Mouse (Mus musculus) megakaryocyte, adult 5-6 weeks (primary cell): ENCODE measurements around the gene Gm20518. TPM values are rescaled to one million over a fixed set of nuclear protein-coding genes. Genes with fewer than 3 reads are reported as not detected.
A peak's percentile ranks its signal among the peaks of the same experiment; 100 is the strongest.

Experiments
- ATAC-seq: 2 replicates; pipeline ENCODE4 v1.8.0; 2016; ENCODE audit warnings: mild to moderate bottlenecking, inconsistent platforms; ENCODE audit not compliant: poor library complexity, severe bottlenecking
- total RNA-seq, 2 experiments: library from RNA; stranded (forward) in 1 of 2; stranded (reverse) in 1 of 2; fragments of 153-499, 151-499 nt in 1 of 2; fragments of 221-1000, 200-1000 nt in 1 of 2; gene quantifications; 2 replicates each; pipeline versions ENCODE4 v1.2.3 to v1.2.4; 2015 to 2017

Gm20518 gene
- total RNA-seq, 2 experiments from 2014 or later, result 0.37 to 0.96 TPM

DNA sequence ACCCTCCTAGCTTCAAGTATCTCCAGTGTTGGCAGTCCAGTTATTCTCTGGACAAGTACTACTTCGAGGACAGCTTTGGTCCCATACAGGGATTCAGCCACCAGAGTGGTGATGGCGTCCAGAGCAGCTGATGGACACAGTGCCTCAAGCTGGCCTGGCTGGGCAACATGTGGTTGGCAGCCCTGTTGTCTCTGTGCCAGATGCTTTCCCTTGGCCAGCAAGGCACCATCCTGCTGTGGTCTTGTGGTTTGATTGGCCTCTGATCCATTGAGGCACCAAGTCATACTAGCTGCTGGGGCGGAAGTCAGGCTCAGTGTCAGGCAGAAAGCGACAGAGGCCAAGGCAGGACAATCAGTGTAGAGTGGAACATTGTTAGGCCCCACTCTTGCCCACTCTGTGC, 82.3 kb downstream of the Gm20518 start:
- ATAC-seq, result no peak

DNA sequence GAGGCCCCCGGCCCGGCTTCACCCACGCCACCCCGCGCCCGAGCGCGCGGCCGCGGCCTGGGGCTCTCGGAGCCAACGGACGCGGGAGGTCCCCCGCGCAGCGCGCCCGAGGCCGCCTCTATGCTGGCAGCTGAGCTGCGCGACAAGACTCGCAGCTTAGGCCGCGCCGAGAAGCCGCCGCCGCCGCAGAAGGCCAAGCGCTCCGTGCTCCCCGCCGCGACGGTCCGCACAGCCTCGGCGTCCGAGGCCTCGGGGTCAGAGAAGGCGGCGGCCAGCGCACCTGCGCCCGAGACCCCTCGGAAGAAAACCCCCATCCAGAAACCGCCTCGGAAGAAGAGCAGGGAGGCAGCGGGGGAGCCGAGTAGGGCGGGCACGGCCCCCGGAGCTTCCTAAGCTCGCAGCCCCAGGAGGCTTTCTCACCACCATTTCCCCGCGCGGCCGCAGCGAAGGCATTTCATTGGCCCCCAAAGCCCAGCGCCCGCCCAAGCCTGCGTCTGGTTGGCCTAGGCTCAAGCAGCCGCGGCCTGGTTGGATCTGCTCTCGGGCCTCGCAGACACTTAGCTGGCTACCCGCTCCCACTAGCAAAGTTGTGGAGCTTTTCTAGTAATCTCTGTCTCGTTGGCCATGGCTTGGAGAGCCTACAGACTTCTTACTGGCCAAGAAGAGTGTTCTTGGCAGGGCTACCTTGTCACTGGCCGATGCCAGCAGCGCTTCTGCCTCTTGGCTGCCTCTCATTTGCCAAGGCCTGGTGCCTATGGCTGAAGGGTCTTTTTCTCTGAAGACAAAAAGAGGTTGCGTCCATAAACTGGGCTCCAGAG, 84.1 kb downstream of the Gm20518 start:
- peak; percentile 86 for ATAC-seq

DNA sequence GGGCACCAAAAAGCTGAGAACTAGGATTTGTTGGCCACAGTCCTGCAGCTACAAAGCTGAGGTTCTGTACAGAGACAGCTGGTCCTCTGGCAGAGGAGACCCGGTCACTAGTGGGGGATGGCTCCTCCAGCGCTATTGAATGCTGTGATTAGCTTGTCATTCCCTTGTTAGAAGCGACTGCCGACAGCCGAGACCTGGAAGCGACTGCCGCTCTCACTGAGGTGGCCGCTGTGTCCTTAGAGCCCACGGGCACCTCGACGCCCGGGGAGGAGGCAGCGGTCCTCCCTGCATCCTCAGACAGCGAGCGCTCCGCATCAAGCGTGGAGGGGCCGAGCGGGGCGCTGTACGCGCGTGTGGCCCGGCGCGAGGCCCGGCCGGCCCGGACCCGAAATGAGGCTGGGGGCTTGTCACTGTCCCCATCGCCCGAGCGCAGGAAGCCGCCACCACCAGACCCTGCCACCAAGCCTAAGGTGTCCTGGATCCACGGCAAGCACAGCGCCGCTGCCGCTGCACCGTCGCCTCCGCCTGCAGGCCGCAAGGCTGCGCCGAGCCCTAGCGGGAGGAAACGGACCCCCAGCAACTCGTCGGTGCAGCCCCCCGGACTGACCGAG, 84.8 kb downstream of the Gm20518 start:
- no peak for ATAC-seq

DNA sequence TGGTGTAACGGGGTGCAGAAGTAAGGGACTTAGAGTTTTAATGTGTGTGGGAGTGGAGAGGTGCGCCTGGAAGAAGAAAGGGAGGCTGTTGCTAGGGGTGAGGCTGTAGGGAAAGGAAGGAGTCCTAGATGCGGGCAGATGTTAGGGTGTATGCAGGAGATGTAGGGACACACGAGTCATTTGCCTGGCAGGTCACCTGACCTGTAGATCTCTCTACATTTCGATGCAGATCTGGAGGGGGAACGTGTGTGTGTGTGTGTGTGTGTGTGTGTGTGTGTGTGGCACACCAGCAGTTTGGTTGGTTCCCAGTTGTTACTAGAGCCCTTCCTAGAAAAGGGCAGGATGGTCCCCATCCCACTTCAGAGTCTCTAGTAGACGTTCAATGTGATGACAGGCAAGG, 86.5 kb downstream of the Gm20518 start:
- no peak for ATAC-seq

DNA sequence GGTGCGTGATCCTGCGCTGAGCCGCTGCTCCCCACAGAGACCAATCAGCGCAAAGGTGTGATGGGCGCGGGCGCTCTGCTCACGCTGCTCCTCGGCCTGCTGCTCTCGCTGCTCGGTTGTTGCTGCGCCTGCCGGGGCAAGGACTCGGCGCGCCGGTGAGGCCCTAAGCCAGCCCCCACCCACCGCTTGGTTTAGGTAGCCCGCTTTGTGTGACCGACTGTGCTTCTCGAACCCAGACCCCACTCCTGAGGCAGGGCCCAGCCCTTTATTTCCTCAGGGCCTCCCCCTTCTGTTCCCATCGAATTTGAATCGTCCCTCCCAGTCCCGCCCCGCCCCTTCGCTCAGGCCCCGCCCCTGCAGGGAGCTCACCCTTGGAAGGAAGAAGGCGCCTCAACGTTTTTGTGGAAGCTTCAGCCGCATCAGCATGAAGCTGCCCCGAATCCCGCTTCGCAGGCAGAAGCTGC, 87.0 kb downstream of the Gm20518 start:
- no peak for ATAC-seq

DNA sequence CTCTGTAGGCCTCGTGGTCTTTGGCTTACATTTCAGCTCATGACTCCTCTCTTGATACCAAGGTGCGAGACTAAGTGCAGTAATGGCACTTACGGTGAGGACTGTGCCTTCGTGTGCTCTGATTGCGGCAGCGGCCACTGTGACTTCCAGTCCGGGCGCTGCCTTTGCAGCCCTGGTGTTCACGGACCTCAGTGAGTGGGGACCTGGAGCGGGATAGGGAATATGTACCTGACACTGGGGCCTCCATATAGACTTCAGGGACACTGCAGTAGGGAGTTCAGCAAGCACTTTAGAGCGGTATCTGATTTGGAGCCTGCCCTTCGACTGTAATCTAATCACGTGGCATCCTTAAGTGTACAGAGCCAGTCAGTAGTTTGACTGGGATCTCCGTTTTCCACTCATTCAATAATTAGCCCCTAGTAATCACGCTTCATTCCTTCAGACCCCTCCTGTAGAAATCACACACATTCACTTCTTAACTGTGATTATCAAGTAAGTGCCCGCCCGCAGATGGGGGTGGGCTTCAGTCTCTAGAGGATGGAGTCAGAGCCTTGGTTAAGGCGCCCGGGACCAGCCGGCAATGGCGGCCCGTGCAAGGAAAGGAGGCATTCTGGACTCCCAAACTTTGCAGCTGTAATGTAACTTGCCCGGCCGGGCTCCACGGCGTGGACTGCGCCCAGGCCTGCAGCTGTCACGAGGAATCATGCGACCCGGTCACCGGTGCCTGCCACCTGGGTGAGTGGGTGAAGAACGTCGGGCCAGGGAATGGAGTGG, 87.6 kb downstream of the Gm20518 start:
- ATAC-seq, result no peak

DNA sequence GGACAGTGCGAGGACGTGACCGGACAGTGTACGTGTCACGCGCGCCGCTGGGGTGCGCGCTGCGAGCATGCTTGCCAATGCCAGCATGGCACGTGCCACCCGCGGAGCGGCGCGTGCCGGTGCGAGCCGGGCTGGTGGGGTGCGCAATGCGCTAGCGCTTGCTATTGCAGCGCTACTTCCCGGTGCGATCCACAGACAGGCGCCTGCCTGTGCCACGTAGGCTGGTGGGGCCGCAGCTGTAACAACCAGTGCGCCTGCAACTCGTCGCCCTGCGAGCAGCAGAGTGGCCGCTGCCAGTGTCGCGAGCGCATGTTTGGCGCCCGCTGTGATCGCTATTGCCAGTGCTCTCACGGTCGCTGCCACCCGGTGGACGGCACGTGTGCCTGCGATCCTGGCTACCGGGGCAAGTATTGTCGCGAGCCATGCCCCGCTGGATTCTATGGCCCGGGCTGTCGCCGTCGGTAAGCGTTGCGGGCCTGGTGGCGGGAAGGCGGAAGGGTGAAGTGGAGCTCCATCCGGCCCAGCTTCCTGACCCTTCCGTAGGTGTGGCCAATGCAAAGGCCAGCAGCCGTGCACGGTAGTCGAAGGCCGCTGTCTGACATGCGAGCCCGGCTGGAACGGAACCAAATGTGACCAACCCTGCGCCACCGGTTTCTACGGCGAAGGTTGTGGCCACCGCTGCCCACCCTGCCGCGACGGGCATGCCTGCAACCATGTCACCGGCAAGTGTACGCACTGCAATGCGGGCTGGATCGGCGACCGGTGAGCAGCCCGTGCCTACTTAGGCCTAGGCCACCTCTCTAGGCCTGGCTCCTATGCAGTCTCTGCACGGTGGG, 88.4 kb downstream of the Gm20518 start:
- ATAC-seq, result peak; percentile 43; the same call in 1 of the 2 replicates

DNA sequence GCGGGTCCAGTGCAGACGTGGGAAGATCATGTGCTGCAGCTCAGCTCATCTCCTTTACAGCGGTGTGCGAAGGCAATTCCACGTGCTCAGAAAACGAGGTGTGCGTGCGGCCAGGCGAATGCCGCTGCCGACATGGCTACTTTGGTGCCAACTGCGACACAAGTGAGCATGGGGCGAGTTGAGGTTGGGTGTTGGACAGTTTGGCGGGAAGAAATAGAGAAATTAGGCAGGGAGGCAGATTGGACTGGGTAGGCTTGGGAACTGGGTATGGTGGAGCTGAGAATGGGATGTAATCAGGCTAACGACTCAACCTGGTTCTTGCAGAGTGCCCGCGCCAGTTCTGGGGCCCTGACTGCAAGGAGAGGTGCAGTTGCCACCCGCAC, 89.0 kb downstream of the Gm20518 start:
- ATAC-seq, result no peak

DNA sequence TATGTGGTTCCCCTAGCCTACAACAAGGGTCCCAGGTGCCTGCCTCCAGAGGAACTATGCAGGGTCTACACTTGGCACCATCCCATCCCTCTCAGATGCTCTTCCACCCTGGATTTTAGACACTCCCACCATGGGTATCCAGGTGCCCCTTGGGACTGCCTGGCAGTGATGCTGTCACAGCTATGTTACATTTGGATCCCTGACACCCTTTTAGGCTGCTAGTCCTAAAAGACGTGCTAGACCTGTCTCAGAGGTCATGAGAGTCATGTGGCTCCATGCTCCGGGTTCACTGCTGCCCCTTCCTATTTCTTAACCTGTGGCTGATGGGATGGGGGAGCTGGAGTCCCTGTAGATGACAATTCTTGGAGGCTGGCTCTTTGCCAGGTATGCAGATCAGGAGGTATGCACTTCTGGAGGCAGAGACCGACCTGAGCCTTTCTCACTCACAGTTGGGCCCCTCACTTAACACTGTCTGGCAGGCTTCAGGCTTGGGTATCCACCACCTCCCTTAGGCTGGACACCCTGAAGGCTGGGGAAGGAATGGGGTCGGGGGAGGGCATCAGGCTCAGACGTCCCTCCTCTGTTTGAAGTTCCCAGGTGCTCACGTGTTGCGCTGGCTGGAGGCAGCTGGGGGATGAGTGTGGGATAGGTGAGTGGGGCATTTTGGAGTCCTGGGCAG, 89.6 kb downstream of the Gm20518 start:
- no peak for ATAC-seq

DNA sequence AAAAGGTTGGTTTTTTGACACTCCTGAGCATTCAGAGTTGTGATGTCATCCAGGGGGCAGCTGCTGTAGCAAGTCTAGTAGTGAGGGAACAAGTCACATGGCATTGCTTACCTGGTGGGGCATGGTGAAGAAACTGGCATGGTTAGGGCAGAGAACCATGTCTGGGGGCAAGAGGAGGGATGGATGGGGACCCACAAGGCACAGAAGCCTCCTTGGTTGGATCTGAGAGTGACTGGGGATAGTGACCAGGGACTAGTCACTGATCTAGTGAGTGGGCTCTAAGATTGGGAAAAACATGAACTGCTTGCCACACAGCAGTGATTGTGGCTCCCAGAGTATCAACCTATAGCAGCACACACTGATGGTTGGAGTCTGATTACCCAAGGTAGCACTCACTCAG, 91.9 kb downstream of the Gm20518 start:
- ATAC-seq, result no peak

DNA sequence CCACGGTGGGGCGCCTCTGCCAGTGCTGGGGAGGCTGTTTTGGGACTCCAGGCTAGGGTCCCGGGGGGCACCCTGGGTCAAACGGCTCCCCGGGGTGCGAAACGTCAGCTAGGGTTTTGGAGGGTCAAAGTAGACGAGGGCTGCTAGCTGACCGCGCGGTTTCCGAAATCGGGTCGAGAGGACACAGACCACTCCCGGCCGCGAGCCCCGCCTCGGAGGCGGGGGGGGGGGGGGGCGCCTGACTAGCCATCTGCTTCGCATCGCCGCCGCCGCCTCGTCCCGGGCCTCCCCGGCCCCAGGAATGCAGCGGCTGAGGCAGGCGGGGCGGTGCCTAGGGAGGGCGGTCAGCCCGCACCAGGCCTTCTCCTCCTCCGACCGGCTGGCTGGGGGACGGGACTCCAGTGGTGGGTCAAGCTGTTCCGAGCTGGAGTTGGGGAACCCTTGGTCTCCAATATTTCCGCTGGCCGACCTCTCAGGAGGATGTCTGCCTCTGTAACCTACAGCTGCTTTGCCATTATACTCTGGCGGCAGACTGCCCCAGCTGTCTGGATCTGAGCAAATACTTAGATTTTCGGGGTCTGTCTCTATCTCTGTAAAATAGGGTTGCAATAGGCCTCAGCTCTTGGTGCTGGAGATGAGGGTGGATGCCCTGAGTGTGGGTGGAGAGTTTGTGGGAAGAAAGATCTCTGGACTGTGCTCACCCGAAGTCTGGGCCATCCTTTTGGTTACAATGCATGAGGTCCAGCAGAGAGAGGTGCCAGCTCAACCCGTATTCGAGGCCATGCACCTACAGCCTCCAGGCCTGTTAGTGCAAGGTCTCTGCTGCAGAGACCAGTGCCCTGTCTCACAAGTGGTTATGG, 92.9 kb downstream of the Gm20518 start:
- no peak for ATAC-seq

DNA sequence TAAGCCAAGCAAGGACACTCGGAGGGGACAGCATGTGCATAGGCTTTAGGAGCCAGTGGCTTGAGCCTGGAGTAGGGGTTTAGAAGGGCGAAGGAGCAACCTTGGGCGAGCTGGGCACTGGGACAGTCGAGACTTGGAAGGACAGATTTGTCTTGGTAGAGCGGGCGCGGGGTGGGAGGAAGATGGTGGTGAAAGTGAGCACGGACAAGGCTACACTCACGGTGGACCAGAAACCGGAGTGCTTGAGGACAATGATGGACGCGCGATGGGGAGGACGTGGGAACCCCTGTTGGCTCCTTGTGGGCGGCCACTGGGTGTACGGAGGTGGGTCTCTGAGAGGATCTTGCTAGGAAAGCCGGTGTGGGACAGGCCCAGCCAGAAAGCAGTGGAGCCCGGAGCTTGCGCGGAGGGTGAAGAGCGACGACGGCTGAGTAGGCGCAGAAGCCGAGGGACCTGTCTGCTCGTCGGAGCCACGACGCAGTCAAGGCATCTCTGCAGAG, 93.6 kb downstream of the Gm20518 start:
- no peak for ATAC-seq

DNA sequence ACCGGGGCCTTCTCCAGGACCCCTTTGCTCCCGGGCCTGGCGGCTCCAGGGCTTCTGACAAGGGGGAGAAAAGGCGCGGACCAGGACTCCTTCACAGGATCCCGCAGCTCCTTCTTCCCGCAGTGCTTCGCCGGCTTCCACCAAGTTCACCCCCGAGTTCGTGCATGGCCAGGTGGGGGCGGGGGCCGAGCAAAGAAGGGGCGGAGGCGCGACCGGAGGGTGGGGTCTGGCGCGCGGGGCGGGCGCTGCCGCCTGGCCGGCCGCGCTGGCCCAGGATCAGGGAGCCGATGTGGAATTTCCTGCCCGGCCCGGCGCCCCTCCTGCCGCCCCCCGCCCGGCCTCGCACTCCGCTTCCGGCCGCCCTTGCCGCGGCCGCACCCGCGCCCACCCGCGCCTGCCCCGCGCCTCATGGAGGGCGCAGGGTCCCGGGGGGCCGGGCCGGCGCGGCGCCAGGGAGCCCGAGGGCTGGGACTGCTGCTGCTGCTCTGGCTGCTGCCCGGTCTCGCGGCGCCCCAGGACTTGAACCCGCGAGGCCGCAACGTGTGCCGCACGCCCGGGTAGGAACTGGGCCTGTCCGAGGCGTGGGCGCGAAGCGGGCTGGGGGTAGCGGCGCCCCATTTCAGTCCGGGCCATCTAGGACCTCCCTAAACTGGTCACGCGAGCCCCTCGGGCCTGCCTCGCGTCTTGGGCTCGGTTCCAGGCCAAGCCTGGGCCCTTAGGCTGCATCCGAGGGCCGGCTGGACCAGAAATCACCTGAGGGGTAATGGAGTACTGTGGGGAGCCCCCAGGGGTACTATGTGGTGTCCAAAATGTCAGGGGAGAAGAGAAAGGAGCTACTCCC, 94.3 kb downstream of the Gm20518 start, which contains the start of gene Scarf2:
TSS of gene Scarf2 (plus strand) at position 312 of the 841 bp plus-strand sequence.
- no peak for ATAC-seq

DNA sequence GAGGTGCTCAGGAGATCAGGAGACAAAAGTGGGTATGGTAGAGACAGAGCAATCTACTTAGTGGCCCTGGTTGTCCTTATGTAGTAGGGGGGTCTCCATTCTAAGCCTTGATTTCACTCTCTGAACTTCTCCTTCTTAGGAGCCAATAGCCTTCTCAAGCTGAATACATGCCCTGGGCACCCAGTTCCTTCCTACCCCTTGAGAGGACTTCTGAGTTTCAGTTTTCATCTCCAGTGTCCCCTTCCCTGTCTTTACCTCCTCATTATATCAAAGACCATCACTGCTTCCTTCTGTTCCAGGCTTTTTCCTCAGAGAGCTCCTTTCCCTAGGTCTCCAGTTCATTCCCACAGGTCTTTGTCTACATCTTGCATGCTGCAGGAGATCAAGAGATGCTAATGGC, 95.0 kb downstream of the Gm20518 start:
- no peak for ATAC-seq

DNA sequence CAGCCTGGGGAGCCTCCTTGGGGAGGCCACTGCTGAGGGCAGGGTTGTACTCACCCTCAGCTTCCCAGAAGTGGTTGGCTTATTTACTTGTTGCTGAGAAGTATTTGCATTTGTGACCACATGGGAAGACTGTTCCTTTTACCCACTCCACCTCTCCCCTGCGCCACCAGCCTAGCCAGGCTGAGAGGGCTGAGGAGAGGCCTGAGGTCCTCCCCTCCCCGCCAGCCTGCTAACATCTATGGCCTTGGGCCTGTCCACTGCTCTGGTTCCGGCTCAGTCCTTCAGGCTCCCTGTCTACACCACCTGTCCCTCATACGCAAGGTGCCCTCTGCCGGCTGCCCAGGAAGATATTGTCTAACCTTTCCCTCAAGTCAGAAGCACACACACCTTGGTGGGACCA, 95.8 kb downstream of the Gm20518 start:
- no peak for ATAC-seq

DNA sequence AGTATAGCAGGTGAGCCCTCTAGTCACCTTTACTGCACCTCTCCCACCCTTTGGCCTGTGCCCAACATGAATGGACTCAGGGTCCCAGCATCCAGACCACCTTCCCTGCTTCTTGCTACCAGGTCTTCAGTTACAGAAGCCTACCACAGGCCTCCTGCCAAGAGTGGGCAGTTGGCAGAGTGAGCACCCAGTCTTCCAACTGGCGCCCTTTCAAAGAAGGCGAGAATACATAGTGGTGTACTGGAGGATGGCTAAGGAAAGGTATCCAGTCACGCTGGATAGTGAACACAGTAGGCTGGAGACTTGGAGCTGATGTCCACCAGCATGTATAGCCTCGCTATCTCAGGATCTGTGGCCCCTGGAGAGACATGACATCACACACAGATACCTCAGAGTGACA, 97.4 kb downstream of the Gm20518 start:
- no peak for ATAC-seq

DNA sequence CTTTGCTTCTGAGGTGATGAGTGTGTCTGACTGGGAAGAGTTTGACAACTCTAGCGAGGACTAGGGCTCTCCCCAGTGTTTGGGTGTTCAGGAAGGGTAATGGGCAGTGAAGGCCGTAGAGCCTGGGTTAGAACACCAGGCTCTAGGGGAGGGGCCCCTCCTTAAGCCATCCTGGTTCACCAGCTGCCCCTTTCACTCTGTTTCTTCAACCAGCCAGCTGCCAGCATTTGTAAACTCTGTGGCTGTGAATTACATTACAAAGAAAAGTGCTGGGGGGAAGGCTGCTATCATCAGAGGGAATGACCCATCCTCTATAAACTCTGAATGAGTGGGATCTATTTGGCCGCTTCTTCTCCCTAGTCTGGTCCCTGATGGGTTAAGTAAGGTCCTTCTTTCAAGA, 98.7 kb downstream of the Gm20518 start:
- no peak for ATAC-seq

DNA sequence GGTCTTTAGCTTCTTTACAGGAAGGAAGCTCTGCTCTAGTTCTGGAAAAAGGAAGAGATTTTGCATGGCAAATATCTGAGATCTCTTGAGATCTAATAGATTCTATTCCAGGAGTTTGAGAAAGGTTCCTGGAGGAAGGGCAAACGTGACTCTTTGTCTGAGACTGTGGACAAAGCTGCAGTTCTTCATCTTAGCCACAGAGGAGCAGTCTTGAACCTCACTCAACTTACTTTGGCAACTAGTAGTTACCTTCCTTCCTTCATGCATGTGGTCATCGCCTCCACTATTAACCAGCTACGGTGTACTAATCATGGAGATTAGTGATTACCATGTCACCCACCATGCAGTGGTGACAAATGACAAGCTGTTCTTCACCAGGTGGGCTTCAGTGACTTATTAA, 106.1 kb downstream of the Gm20518 start:
- ATAC-seq, result no peak
